Mouse (Mus musculus) cortical plate, adult 2 months (tissue): ENCODE data around the gene Psen2.

ENCODE experiments used
- CTCF ChIP-seq: fragments of 200-500 bp; IDR thresholded peaks from 2 replicates; pipeline ENCODE4 v1.5.1; 2011; ENCODE audit warnings: mild to moderate bottlenecking, control low read depth, low read length; ENCODE audit not compliant: insufficient read depth; ENCODE audit errors: extremely low read depth
- POLR2A ChIP-seq: fragments of 200-500 bp; IDR thresholded peaks from 2 replicates; pipeline ENCODE4 v1.6.1; 2011; ENCODE audit warnings: mild to moderate bottlenecking, low read length, control low read depth; ENCODE audit not compliant: insufficient read depth; ENCODE audit errors: extremely low read depth

GRCm38 (mm10) chr1:180247901-180248300 is 15.3 kb downstream of the Psen2 start:
- TF ChIP-seq CTCF, result no peak
- TF ChIP-seq POLR2A, result no peak
